Mouse (Mus musculus): ENCODE results near the gene Atg9b. TPM values are rescaled to one million over a fixed set of nuclear protein-coding genes. Genes with fewer than 3 reads are reported as not detected.
A peak's percentile ranks its signal among the peaks of the same experiment; 100 is the strongest.
"Not testable (repeated sequence)": the region's sequence is repeated elsewhere in the genome, so short reads cannot be mapped to it uniquely, and the experiment has no call there.

Atg9b gene
- polyA plus RNA-seq, 1 experiment from 2014 or later = 2.5 TPM

DNA sequence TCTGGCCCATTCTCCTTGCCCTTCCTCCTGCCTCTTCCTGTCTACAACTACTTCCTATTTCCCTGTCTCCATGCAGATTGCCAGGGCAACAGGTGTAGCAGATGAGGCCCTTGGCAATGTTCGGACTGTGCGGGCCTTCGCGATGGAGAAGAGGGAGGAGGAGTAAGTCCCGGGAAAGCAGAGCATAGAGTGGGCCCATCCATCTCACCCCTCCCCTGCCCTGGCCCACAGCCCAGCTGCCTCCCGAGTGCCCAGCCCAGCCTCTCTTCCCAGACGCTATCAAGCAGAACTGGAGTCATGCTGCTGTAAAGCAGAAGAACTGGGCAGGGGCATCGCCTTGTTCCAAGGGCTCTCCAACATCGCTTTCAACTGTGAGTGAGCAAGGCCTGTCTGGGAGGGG lies 10.0 kb upstream of the Atg9b start:
- H3K36me3 ChIP-seq = peaks cover 16% of the 10 kb centered on the region
- no peaks in the 10 kb centered on the region for H3K9me3 ChIP-seq
- ATAC-seq (ENCODE audit: insufficient read depth, low FRiP score, low read depth) = 0 out of 2 replicates have a peak, but pooled peaks have one; percentile 32
- no peak overlapping the region for H3K4me3 ChIP-seq (replicated peaks)
- no peak overlapping the region for H3K27ac ChIP-seq
- H3K4me1 ChIP-seq = no peaks in the 10 kb centered on the region
- H3K27me3 ChIP-seq (replicated peaks) = no peaks in the 10 kb centered on the region
- H3K9ac ChIP-seq = no peak overlapping the region
- WGBS = 70% methylated on average over 9 of the region's 9 CpGs
- H3K4me2 ChIP-seq = no peak overlapping the region

DNA sequence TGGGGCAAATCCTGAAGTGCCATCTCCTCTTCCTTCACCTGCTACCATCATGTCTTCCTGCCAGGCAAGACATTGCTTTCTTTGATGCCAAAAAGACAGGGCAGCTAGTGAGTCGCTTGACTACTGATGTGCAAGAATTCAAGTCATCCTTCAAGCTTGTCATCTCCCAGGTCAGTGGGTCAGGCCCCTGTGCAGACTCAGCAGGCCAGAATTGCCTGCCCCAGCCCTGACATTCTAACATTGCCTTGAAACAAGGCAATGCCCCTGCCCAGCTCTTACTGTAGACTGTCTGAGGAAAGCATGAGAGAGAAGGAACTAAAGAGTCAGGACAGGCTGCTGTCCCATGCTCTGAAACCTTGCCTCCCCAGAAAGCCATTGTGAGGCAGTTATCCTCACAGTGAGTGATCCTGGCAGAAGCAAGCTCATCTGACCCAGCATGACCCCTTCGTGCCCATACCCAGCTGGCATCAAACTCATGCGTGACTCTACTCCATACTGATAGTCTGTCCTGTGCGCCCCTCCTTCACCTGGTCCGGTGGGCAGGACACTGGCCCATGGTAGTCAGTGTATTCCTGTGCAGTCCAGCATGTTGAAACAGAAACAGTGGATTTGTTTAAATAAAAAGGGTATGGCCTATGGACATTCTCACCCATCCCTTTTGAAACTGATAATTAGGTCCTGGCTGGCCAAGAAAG lies 9.1 kb upstream of the Atg9b start:
- WGBS = 87% methylated on average over 5 of the region's 5 CpGs
- H3K36me3 ChIP-seq = peaks cover 15% of the 10 kb centered on the region; the same call in 1 of the 2 replicates
- no peak for ATAC-seq (ENCODE audit: insufficient read depth, low FRiP score, low read depth)
- H3K9me3 ChIP-seq = no peaks in the 10 kb centered on the region
- no peak overlapping the region for H3K9ac ChIP-seq
- H3K27ac ChIP-seq = no peak overlapping the region
- no peaks in the 10 kb centered on the region for H3K4me1 ChIP-seq
- H3K4me3 ChIP-seq (replicated peaks) = no peak overlapping the region
- no peaks in the 10 kb centered on the region for H3K27me3 ChIP-seq (replicated peaks)
- H3K4me2 ChIP-seq = no peak overlapping the region

DNA sequence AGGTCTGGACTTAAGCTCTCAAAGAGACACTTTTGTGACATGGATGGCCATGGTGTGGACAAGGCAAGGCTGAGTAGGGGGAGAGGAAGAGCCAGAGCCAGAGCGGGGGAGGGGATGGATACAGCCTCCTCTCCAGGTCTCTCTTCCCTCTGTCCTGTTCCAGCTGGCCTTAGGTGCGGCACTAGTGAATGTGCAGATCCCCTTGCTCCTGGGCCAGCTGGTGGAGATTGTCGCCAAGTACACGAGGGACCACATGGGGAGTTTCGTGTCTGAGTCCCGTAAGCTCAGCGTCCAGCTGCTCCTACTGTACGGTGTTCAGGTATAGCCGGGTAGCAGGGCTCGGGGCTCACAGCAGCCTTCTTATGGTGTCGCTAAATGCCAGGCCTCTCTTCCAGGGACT lies 8.4 kb upstream of the Atg9b start:
- Histone ChIP-seq H3K36me3 (peaks cover 10% of the 10 kb centered on the region; the same call in 1 of the 2 replicates), H3K4me2 (no peak overlapping the region), H3K9ac (no peak overlapping the region), H3K27me3 (replicated peaks) (no peaks in the 10 kb centered on the region), H3K27ac (no peak overlapping the region), H3K4me1 (no peaks in the 10 kb centered on the region), H3K9me3 (no peaks in the 10 kb centered on the region), H3K4me3 (replicated peaks) (no peak overlapping the region)
- 83% methylated on average over 11 of the region's 11 CpGs for WGBS
- no peak for ATAC-seq (ENCODE audit: insufficient read depth, low FRiP score, low read depth)

DNA sequence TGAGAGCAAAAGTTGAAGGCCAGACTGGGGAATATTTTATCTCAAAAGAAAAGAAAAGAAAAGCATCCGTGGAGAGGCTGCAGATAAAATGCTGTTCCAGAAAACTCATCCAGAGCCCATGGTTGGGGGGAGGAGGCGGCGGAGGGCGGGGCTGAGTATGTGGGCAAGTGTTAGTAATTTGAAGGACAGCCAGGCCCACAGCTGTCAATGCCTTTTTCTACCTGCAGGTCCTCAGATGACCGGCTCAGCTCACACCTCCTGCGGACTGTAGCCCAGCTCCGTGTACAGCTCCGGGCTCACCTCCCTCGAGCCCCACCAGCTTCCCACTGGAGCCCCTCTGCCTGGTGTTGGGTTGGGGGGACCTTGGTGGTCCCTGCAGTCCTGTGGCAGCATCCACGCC lies 7.7 kb upstream of the Atg9b start:
- ATAC-seq (ENCODE audit: insufficient read depth, low FRiP score, low read depth) = no peak
- 91% methylated on average over 10 of the region's 10 CpGs for WGBS
- Histone ChIP-seq H3K4me2 (no peak overlapping the region), H3K4me3 (replicated peaks) (no peak overlapping the region), H3K27ac (no peak overlapping the region), H3K36me3 (peaks cover 10% of the 10 kb centered on the region; the same call in 1 of the 2 replicates), H3K9ac (no peak overlapping the region), H3K27me3 (replicated peaks) (no peaks in the 10 kb centered on the region), H3K9me3 (no peaks in the 10 kb centered on the region), H3K4me1 (peaks cover 5% of the 10 kb centered on the region; the same call in 1 of the 2 replicates)

DNA sequence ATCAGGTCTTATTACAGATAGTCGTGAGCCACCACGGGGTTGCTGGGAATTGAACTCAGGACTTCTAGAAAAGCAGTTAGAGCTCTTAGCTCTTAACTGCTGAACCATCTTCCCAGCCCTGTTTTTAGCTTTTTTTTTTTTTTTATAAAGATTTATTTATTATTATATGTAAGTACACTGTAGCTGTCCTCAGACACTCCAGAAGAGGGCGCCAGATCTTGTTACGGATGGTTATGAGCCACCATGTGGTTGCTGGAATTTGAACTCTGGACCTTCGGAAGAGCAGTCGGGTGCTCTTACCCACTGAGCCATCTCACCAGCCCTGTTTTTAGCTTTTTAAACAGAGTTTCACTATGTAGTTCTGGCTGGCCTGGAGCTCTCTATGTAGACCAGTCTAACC lies 4.3 kb upstream of the Atg9b start:
- ATAC-seq (ENCODE audit: insufficient read depth, low FRiP score, low read depth); H3K9me3 ChIP-seq; H3K4me2 ChIP-seq; H3K9ac ChIP-seq; H3K4me3 ChIP-seq (replicated peaks); H3K27me3 ChIP-seq (replicated peaks); H3K36me3 ChIP-seq; H3K27ac ChIP-seq; H3K4me1 ChIP-seq: not testable (repeated sequence)
- 84% methylated on average over 6 of the region's 6 CpGs for WGBS

DNA sequence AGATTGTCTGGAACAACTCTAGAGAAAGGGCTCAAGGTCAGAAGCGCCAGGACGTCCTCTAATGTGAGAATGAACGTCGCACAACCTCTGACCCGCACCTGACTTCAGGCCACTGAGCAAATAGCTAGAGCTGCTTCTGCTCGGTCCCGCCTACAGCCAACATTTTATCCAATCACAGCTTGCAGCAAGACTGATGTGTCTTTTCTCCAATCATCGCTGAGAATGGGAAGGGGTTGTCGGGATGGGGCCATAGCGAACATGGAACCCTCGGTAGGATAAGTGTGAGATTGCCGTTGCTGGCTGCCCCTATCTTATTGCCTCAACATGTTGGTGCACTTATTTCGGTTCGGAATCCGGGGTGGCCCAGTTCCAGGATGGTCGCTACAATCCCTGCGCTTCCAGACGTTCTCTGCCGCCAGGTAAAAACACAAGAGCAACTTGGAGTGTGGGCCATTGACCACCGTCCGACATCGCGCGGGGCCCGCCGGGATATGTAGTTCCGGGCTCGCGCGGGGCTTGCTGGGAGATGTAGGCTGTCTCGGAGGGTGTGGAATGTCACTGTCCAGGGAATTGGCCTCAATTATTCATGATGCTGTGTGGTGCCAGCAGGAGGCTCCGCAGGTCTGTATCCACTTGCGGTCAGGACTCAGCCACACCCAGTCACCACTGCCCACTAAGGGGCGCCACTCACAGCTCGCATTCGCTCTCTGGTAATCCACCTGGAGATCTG lies 2.4 kb upstream of the Atg9b start:
- no peaks in the 10 kb centered on the region for H3K36me3 ChIP-seq
- peak overlapping the region; percentile 83 for H3K27ac ChIP-seq
- H3K4me2 ChIP-seq = peak overlapping the region; percentile 75
- WGBS = under 1% methylated on average over 36 of the region's 36 CpGs
- H3K9ac ChIP-seq = peak overlapping the region; percentile 44; the same call in 1 of the 2 replicates
- no peaks in the 10 kb centered on the region for H3K9me3 ChIP-seq
- H3K4me3 ChIP-seq (replicated peaks) = peak overlapping the region; percentile 58
- peak; percentile 97 for ATAC-seq (ENCODE audit: insufficient read depth, low FRiP score, low read depth)
- H3K4me1 ChIP-seq = peaks cover 9% of the 10 kb centered on the region; the same call in 1 of the 2 replicates
- H3K27me3 ChIP-seq (replicated peaks) = no peaks in the 10 kb centered on the region

DNA sequence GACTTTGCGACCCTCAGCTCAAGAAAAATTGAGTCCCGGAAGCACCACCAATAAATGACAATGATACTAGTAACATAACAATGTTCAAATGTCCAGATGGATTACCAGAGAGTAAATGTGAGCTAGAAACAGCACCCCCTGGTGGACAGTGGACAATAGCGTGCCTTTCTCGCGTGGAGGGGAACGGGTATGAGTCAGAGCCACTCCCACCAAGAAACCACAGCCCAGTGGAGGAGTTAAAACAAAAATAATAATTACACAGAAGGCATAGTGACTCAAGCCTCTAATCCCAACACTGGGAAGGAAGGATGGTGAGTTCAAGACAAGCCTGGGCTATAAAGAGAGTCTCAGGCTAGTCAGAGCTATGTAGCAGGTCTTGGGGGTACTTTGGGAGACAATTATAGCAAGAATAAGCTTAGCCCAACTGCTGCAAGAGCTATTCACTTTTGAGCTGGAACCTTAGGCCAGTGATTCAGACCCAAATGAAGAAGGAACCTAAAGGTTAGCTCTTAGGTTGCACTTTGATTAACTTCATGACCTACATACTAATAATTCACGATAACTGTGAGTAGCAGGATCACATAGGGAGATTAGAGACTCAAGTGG lies 1.6 kb upstream of the Atg9b start, which contains the start of gene Abcb8:
Abcb8 (plus strand) TSS at position 272 of the 606 bp plus-strand sequence.
- H3K27me3 ChIP-seq (replicated peaks) = no peaks in the 10 kb centered on the region
- peak within 1 kb of the TSS; percentile 58 for H3K4me3 ChIP-seq (replicated peaks)
- no peaks in the 10 kb centered on the region for H3K9me3 ChIP-seq
- no peak for ATAC-seq (ENCODE audit: insufficient read depth, low FRiP score, low read depth)
- H3K36me3 ChIP-seq = no peaks in the 10 kb centered on the region
- 23% methylated on average over 7 of the region's 7 CpGs for WGBS
- peak within 1 kb of the TSS; percentile 83 for H3K27ac ChIP-seq
- H3K9ac ChIP-seq = peak within 1 kb of the TSS; percentile 44; the same call in 1 of the 2 replicates
- H3K4me2 ChIP-seq = peak within 1 kb of the TSS; percentile 75
- H3K4me1 ChIP-seq = peaks cover 10% of the 10 kb centered on the region; the same call in 1 of the 2 replicates

DNA sequence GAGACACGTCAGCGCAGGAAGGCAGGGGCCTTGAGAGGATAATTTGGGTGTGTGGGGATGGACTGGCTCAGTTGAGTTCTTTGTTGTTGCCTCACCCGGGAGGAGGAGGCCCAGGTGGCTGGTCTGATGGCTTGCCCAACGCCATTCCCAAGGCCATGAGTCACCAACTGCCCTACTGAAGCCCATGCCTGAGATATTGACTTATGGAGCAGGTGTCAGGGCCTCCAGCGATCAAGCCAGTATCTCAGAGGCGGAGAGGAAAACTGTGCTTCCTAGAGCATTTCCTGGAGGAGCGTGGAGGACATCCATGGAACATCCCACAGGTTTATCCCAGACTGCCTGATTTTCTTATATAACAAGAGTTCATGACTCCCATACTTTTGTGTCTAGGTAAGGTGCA lies 781 bp upstream of the Atg9b start:
- no peaks in the 10 kb centered on the region for H3K9me3 ChIP-seq
- H3K4me2 ChIP-seq = no peak overlapping the region
- no peak overlapping the region for H3K4me3 ChIP-seq (replicated peaks)
- peak overlapping the region; percentile 40; the same call in 1 of the 2 replicates for H3K27ac ChIP-seq
- 68% methylated on average over 7 of the region's 7 CpGs for WGBS
- H3K36me3 ChIP-seq = no peaks in the 10 kb centered on the region
- H3K9ac ChIP-seq = no peak overlapping the region
- ATAC-seq (ENCODE audit: insufficient read depth, low FRiP score, low read depth) = no peak
- H3K4me1 ChIP-seq = peaks cover 18% of the 10 kb centered on the region; the same call in 1 of the 2 replicates
- H3K27me3 ChIP-seq (replicated peaks) = 0 out of 2 replicates have a peak, but pooled peaks cover 4% of the 10 kb centered on the region

DNA sequence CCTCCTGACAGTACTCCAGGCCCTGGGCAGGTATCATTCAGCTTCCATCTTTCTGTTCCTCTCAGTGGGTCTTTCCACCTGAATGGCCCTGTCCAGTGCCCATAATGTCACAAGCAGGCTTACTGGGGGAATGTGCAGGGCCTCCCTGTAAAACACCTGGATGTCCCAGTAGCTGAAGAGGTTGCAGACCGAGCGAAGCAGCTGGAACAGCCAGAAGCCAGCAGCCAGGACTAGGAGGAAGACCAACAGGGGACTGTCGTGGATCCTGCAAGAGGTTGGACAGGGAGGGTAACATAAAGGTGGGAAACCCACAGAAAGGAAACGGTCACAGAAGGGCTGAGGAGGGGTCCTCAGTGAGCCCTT lies 2.3 kb downstream of the Atg9b start:
- ATAC-seq (ENCODE audit: insufficient read depth, low FRiP score, low read depth) = no peak
- Histone ChIP-seq H3K27me3 (replicated peaks) (peaks cover 28% of the 10 kb centered on the region), H3K36me3 (no peaks in the 10 kb centered on the region), H3K4me1 (peaks cover 19% of the 10 kb centered on the region), H3K4me3 (replicated peaks) (no peak overlapping the region), H3K9ac (no peak overlapping the region), H3K4me2 (no peak overlapping the region), H3K9me3 (no peaks in the 10 kb centered on the region), H3K27ac (no peak overlapping the region)
- WGBS = 78% methylated on average over 4 of the region's 4 CpGs

DNA sequence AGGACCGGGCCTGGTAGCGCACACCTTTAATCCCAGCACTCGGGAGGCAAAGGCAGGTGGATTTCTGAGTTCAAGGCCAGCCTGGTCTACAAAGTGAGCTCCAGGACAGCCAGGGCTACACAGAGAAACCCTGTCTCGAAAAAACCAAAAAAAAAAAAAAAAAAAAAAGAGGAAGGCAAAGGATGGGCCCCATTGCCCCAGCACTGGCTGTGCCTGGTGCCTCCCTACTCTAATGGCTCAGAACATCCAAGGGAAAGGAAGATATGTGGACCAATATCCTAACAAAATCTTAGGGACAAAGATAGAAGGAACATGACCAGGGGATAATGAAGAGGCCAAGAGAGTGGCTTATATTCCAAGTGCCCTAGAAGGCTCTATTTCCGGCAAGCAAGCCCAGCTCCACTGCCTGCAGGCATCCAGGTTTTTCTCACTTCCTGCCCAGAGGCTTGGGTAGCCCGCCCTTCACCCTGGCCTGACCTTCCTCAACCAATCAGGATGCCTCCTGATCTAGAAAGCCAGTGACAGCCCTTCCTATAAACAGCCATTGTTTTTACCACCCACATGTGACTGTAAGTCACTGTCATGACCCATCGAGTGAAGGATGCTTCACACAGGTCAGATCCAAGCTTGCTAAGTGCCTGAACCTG lies 2.8 kb downstream of the Atg9b start:
- ATAC-seq (ENCODE audit: insufficient read depth, low FRiP score, low read depth) = no peak
- Histone ChIP-seq H3K4me2 (no peak overlapping the region), H3K4me1 (peaks cover 18% of the 10 kb centered on the region), H3K9me3 (no peaks in the 10 kb centered on the region), H3K36me3 (no peaks in the 10 kb centered on the region), H3K27ac (no peak overlapping the region), H3K4me3 (replicated peaks) (no peak overlapping the region), H3K9ac (no peak overlapping the region), H3K27me3 (replicated peaks) (peaks cover 28% of the 10 kb centered on the region)
- 58% methylated on average over 7 of the region's 7 CpGs for WGBS

DNA sequence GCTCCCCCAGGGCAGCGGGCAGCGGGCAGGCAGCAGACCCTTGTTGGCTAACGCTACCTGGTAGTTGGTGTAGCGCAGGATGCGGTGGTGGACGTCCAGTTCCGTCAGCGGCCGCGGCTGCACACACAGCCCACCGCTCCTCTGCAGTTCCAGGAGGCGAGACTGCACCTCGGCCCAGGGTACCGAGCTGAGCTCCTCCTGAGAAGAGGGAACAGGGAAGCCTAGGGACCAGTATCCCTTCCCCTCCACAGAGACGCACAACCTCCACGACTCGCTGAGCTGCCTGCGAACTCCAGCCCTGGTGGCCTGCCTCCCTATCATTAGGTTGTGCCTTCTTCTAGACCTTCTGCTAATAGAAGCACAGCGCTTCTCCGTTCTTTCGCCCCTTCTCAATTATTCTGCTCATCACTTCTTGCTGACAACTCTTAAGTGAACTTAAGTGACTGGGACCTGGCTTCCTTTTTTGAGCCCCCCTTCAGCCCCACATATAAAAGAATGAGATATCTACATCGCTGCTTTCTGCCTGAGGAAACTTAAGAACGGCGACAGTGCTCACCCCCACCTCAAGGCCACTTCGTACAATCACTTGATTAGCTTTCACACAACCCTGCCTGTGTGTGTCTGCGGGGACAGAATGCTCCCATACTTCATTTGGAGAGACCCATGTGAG lies 3.6 kb downstream of the Atg9b start:
- H3K9me3 ChIP-seq = no peaks in the 10 kb centered on the region
- peak overlapping the region; percentile 50 for H3K4me3 ChIP-seq (replicated peaks)
- peaks cover 20% of the 10 kb centered on the region for H3K4me1 ChIP-seq
- peak overlapping the region; percentile 99 for H3K4me2 ChIP-seq
- WGBS = 26% methylated on average over 26 of the region's 26 CpGs
- peak overlapping the region; percentile 65 for H3K27ac ChIP-seq
- H3K36me3 ChIP-seq = no peaks in the 10 kb centered on the region
- no peak for ATAC-seq (ENCODE audit: insufficient read depth, low FRiP score, low read depth)
- peaks cover 28% of the 10 kb centered on the region for H3K27me3 ChIP-seq (replicated peaks)
- peak overlapping the region; percentile 33 for H3K9ac ChIP-seq
